Mouse (Mus musculus): Measurements from ENCODE around the gene BC034090.

DNA sequence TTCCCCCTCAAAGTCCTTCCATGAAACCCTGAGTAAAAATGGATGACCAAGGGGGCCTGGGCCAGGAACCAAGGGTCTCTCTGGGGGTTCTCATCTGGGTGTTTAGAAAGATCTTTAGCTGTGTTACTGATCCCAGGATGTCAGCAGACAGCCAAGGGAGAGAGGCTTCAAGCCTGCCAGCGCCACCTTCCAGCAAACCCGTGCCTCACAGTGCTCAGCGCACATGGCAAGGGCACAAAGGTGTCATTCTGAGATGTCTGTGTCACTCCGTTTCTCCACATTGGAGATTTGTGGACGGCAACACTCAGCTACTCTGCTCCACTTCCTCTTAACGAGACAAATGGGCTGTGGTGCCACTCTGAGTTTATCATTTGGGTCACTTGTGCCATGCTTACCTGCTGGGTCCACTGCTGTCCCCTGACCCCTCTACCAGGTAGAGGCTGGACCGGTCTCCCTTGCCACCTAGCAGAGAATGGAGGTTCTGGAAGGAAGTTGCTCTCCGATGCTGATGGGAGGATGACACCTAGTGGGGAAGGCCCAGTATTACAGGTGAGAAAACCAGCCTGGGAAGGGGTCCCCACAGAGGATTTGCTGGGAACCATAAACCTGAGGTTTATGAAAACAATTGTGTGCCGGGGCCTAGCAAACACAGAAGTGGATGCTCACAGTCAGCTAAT, 26.2 kb downstream of the BC034090 start:
- TF ChIP-seq CTCF (IDR thresholded peaks at IDR 0.05; ENCODE audit: control insufficient read depth, insufficient read depth, insufficient replicate concordance, low read depth, low read length) (peak; percentile 61; the same call in 1 of the 2 replicates), POLR2A (IDR thresholded peaks at IDR 0.05; ENCODE audit: control insufficient read depth, low read depth, low read length) (no peak)

All from testis, adult 2 months (tissue).